Mouse (Mus musculus) monocyte, adult 2 months (primary cell): Measurements from ENCODE around the gene Rnf166.
A peak's percentile ranks its signal among the peaks of the same experiment; 100 is the strongest.

Experiments used
- DNase-seq, 2 experiments: peaks; one replicate each; pipeline ENCODE4 v3.0.0; 2022; ENCODE audit warnings: low spot score in 2 of 2, low read depth in 1 of 2

Gene Rnf166

GRCm38 (mm10) chr8:122469965-122470364 is 5.9 kb downstream of the Rnf166 start:
- DNase-seq = no peak

DNA sequence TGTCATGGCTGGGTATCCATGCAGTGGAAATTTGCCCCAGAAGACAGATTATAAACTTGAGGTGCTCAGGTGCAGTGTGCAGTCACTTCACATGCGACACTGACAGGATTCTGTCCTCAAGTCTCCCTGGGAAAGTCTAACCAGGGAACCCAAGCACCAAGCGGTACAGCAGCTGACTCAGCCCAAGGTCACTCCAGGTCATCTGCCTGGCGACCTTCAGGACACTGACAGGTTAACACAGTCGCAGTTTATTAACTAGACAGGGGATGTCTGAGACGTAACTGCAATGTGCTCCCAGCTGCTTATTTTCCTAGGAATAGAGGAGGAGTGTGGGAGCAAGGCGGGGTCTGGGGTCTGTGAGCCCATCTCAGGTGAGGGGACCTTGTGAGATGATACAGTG is 6.5 kb downstream of the Rnf166 start:
- no peak for DNase-seq

GRCm38 (mm10) chr8:122467816-122468215 is 8.0 kb downstream of the Rnf166 start:
- no peak for DNase-seq

DNA sequence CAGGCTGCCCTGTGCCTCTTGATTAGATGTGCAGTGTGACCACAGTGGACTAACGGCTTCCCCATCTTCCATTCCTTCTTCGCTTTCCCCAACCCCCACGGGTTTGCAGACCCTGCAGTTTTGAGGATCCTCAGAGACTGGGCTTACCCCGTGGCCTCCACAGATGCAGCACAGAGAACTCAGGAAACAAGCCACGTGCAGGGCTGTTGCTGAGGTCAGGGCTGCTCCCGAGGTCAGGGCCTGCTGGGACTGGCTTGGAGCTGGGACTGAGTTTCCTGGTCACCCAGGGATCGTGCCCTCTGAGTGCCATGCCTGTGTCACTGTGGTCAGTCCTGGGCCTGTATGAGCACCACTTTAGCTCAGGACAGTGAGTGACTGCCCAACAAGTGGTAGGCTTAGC is 10.9 kb downstream of the Rnf166 start:
- DNase-seq = no peak

DNA sequence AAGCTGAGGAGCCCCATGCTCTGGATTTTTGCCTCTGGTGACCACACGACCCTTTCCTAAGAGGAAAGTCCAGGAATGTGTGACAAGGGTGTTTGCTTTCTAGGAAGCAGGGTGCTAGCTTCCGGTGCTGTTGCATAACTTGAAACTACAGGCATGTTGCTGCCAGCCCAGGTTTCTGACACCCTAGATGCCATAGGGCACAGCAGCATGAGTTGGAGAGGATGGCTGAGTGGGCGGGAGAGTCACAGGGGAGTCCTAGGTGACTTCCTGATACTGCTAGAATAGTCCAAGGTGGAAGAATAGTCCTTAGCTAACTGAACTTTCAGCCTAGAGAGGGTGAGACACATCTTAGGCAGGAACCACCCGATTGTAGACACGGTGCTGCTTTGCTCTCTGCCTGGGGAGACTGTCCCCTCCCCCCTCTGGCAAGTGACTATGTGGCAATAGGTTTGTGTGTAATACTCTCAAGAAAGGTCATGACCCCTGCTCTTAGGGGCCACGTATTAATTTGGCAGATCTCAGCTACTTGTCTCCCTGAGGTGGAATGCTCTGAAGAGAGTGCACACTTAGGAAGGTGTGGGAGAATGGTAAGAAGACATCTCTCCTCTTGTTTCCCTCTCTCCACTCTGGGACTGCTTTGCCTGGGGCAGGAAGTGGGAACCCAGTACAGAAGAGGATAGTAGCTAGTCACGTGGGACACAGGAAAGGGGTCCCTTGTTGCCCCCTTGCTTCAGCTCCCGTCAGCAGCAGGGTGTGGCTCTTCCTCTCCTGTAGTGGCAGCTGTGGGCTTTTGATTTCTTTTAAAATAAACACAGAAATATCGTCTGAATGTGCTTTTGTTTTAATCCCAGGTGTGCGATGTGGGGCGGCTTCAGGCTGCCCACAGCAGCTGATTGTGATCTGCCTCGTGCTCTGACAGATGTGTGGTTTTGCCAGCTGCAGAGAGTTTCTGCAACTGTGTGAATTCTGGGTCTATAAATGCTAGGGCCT is 11.9 kb downstream of the Rnf166 start:
- DNase-seq = peak in 1 of 2 experiments; percentile 26

DNA sequence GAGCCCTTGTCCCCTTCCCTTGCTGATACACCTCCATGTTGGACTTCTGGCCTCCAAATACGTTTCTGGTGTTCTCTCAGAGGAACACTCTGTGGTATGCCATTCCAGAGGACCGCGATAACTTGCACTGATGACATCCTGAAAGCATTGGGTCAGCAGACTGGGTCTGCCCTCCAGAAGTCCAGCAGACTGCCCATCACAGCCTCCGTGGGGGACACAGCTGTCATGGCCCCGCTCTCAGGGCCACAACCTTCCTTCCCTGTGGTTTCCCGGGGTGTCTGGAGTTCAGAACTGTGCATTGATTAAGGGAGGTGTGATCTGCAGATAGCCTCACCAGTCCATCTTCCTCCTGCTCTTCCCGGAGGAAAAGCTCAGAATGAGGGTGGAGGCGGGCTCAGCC is 13.4 kb downstream of the Rnf166 start:
- DNase-seq = no peak

GRCm38 (mm10) chr8:122461473-122462148 is 14.3 kb downstream of the Rnf166 start:
- DNase-seq = no peak

DNA sequence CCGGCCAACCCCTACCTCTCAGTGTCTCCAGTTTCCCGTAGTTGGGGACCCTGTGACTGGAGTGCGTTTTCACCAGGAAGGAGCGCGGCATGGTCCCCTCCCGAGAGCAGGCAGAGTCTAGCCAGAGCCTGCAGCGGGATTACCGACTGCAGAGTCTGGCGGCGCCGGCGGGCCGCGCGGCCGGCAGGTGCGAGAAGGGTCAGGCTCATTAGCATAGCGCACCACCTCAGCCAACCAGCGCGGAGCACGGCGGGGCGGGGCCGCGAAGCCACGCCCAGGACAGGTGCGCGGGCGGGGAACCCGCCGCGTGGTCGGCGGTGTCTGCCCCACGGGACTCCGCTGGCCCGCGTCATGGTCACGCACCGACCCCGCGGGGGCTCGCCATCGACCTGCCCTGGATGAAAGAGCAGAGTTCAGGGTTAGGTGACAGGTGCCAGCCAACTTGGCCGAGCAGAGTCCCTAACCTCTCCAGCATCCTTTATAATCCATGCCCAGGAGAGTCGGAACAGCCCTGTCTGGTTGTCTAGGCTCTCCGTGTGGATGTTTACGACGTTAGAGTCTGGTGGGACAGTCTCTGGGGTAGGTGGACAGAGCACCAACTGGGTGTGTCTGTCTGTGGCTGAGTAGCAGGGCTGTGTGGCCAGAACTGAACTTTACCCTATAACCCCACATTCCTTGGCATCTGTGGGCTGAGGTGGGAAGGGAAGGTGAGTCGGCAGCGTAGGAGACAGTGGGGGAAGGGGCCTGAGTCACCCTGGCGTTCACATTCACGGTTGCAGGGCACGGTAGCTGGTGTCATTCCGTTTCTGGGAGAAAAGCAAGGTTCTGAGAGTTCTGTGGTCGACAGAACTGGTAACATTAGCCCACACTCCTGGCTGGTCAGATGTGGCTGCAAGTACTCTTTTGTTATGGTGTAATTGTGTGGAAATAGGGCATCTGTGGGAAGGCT is 15.1 kb downstream of the Rnf166 start, which contains the start of gene Snai3:
Gene Snai3 (minus strand): TSS at position 210 of the 949 bp plus-strand sequence.
- DNase-seq = no peak

- DNase-seq = no peak
Observed at GRCm38 (mm10) chr8:122459990-122460389, 15.9 kb downstream of the Rnf166 start.

DNA sequence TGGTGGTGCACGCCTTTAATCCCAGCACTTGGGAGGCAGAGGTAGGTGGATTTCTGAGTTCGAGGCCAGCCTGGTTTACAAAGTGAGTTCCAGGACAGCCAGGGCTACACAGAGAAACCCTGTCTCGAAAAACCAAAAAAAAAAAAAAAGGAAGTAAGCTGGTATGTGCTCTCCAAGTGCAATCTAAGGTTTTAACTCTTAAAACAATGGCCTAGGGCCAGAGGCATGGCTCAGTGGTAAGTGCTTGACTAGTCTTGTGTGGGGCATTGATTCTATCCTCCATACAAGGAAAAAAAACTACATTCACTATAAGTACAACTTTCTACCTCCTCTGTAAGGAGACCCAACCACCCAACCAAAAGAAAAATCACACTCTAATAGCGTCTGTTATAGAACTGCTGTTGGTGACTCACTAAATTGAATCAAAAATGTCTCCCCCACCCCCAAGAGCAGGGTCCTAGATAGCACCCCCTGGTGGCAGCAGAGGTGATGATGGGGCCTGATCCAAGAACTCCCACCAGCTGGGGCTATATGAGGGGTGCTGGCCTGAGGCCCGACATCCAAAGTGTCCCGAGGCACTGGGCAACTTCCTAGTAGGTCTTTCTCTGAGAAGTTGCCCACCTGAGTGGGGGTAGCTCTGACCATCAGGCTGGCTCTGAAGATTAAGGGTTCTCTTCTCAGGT is 16.5 kb downstream of the Rnf166 start:
- no peak for DNase-seq

DNA sequence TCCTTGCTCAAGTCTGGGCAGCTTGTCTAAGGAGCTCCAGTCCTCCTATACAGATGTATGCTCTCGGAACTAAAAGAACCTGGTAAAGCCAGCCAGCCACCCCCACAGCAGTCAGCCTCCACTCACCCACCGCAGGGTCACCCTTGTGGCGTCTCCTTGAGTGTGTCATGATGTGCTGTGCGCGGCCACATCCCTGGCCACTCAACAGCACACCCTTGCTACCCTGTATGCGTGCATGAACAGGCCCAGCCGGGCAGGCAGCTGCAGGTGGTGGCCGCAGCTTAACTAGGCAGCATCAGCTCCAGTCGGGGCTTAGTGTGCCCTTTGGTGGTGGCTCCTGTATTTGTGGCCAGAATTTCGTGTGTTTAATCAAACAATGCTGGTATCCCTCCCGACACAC is 18.7 kb downstream of the Rnf166 start:
- no peak for DNase-seq

DNA sequence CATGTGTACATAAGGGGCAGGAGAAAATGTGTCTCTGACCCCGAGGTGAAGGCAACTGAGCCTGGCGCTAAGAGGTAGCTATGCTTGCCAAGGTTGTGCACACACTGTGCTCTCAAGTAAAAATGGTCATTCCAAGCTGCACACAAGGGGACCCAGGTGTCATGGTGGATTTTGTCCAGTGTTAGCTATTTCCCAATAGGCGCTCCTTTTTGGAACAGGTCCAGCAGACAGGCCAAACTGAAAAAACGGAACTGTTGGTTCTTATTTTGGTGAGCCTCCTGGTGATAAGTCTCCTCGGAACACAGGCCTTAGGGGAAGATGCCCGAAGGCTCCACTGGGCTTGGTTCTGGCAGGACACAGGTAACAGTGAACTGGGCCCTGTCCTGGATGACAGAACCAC is 21.5 kb downstream of the Rnf166 start:
- peak in 1 of 2 experiments; percentile 40 for DNase-seq

DNA sequence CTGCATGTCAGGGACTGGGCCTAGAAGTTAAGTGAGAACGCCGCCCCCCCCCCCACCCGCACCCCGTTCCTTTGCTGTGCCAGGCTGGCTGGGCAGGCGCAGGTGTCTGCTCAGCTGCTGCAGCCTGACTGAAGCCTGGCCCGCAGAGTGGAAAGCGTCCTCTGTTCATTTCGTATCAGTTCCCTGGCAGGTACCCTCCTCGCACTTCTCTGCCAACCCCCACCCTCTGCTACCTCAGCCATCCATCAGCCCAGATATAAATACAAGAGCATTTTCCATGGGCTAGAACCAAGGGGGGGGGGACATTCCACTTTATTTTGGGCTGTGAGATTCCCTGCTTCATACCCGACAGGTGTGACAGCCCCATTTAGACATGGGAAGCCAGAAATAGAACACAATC is 23.7 kb downstream of the Rnf166 start:
- no peak for DNase-seq

GRCm38 (mm10) chr8:122451161-122451703 is 24.6 kb downstream of the Rnf166 start:
- no peak for DNase-seq

GRCm38 (mm10) chr8:122445203-122445602 is 30.7 kb downstream of the Rnf166 start:
- no peak for DNase-seq

DNA sequence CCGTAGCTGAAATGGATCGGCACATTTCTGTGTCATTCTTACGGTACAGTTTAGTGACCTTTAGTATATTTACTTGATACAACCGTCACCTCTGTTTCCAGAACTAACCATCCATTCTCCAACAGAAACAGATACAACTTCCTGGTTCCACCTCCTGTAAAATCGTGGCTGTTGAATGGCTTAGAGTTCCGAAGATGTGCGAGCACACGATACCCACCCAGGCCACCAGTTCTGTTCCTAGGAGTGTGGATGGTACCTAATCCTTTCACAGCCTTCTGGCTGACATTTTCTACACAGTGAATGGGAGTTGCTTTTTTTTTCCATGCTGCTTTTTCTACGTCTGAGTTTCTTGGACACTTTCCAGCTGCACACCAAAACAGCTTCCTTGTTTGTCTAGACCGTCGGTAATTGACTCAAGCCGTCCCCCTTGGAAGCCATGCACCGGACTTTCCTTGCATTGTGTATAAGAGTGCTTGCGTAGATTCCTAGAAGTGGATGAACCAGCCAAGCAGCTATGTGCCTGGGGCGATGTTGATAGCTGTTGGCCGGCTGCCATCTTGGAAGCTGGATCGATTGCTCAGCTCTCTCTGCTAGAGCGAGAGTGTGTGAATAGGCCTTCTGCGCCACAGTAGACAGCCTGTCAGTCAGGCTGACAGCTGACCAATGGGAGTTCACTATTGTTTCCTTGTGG is 31.7 kb downstream of the Rnf166 start:
- peak; percentile 52 to 69 for DNase-seq

GRCm38 (mm10) chr8:122443262-122444006 is 32.4 kb downstream of the Rnf166 start, which contains the start of gene Mvd:
Gene Mvd (minus strand): TSS chr8:122443422.
- peak; percentile 99 for DNase-seq

DNA sequence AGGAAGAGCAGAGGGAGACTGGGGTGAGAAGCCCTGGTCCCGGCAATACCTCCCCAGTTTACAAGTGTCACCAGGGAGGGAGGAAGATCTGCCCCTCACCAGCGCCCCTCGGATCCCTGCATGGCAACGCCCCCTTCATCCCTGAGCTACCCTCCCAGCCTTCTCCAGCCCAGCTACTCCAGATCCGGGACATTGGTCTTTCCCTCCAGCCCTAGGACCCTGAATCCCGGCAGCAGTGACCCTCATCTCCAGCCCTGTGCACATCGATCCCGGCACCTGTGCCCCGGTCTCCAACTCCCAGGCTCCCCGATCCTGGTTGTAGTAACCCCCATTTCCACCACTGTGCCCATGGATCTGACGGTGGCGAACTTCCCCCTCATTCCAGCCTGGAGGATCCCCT is 33.1 kb downstream of the Rnf166 start:
- DNase-seq = no peak

- no peak for DNase-seq
Observed at GRCm38 (mm10) chr8:122442356-122442755, 33.5 kb downstream of the Rnf166 start.
